Mouse (Mus musculus) CH12.LX (cell line): ENCODE data around the gene Efna1.

Experiments
- CTCF ChIP-seq, 2 experiments: IDR thresholded peaks in 1 of 2; conservative IDR thresholded peaks in 1 of 2; 2 replicates each; pipeline ENCODE4 v1.5.1; 2011 to 2012; ENCODE audit warnings: low read depth in 2 of 2, low read length in 2 of 2, improper control_type of control experiment in 1 of 2, inconsistent platforms in 1 of 2, mild to moderate bottlenecking in 1 of 2, moderate library complexity in 1 of 2
- EP300 ChIP-seq: IDR thresholded peaks from 2 replicates; pipeline ENCODE4 v1.6.1; 2011; ENCODE audit warnings: low read length, improper control_type of control experiment
- HCFC1 ChIP-seq: IDR thresholded peaks from 2 replicates; pipeline ENCODE4 v1.6.1; 2012; ENCODE audit warnings: low read depth, mild to moderate bottlenecking, inconsistent platforms, low read length, improper control_type of control experiment
- MAX ChIP-seq: IDR thresholded peaks from 2 replicates; pipeline ENCODE4 v1.6.1; 2011; ENCODE audit warnings: low read length, improper control_type of control experiment
- MEF2A ChIP-seq: IDR thresholded peaks from 2 replicates; pipeline ENCODE4 v1.6.1; 2014; ENCODE audit warnings: low read depth, mild to moderate bottlenecking, inconsistent platforms, low read length, improper control_type of control experiment, borderline replicate concordance
- NELFE ChIP-seq: IDR thresholded peaks from 2 replicates; pipeline ENCODE4 v1.6.1; 2011; ENCODE audit warnings: low read depth, low read length, improper control_type of control experiment
- RCOR1 ChIP-seq: conservative IDR thresholded peaks from 2 replicates; pipeline ENCODE4 v1.6.1; 2012; ENCODE audit warnings: low read depth, mild to moderate bottlenecking, inconsistent platforms, low read length, improper control_type of control experiment
- ZMIZ1 ChIP-seq: IDR thresholded peaks from 2 replicates; pipeline ENCODE4 v1.6.1; 2012; ENCODE audit warnings: low read depth, mild to moderate bottlenecking, inconsistent platforms, low read length, improper control_type of control experiment

DNA sequence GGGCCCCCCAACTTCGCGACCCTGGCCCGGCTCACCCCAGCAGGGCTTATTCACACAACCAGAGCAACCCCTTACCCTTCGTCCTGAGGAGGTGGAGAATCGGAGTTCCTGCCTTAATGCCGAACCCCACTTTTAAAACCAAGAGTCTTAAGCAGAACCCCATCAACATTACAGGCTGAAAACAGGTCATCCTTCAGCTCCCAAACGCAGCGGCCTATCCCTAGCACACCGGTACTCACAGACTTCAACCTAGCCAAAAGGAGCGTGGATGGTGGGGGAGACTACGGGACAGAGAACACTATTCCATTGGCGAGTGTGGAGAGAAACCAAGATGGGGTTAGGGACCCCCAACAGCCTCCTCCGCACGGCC lies 41.2 kb upstream of the Efna1 start:
- TF ChIP-seq CTCF (conservative IDR thresholded peaks at IDR 0.05 in 1 of 2, IDR thresholded peaks at IDR 0.05 in 1 of 2; ENCODE audit: low read depth in 2 of 2, low read length in 2 of 2) (no peak), EP300 (no peak), MEF2A (no peak), ZMIZ1 (no peak), HCFC1 (no peak), RCOR1 (no peak), MAX (no peak), NELFE (no peak)
